Mouse (Mus musculus) G1E (cell line): ENCODE measurements around the gene Tgtp1.
"Not testable (repeated sequence)": the region's sequence is repeated elsewhere in the genome, so short reads cannot be mapped to it uniquely, and the experiment has no call there.

Experiments used
- CTCF ChIP-seq: IDR thresholded peaks from 2 replicates; pipeline ENCODE4 v1.5.1; 2012; ENCODE audit warnings: low read depth, low read length, inconsistent platforms, mixed read lengths
- POLR2AphosphoS5 ChIP-seq: IDR thresholded peaks from 2 replicates; pipeline ENCODE4 v1.6.1; 2012; ENCODE audit warnings: low read depth, low read length, inconsistent platforms; ENCODE audit not compliant: insufficient replicate concordance

DNA sequence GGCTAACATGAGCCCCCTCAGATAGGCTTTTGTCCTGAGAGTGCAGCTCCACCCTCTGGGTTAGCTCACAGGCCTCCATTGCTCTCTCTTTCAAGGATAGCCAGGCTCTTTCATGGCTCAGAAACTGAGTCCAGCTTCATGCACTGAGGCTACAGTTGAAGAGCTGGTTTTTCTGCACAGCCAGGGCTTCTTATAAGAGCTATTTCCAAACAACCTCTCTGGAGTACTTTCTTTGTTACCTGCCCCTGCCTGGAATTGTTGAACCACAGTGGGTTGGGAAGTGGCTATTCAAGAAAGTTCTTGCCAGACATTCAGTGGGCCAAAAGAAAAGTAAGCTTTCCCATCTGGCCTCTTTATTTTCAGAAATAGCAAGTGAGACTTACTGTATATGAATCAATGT is 54.7 kb downstream of the Tgtp1 start:
- TF ChIP-seq CTCF, POLR2AphosphoS5: not testable (repeated sequence)
